Mouse (Mus musculus): ENCODE results near the gene 6030408B16Rik.
A peak's percentile ranks its signal among the peaks of the same experiment; 100 is the strongest.

DNA sequence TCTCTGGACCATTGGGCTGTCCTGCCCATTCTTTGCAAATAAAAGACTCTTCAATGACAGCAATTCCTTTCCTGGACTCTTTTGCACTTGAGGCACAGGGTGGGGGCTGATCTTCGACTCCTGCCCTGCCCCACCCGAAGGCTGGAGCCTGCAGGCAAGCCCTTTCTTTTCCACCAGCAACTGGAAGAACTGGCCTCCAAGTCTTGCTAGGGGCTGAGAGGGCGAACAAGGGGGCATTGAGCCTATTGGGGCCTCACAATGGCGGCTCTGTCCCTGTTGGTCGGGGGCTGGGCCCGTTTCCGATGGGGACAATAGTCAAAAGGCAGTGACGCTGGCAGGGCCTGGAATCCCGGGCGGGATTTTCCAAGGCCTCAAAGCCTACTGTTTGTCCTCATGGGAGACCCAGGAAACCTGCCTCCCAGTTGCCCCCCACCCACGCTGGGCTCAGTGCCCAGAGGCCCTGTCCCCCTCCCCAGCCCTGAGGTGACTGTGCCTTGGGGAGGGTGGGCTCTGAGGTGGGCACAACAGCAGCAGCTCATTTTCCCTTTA, 15.6 kb upstream of the 6030408B16Rik start:
- TF ChIP-seq CTCF (IDR thresholded peaks at IDR 0.05; ENCODE audit: low read depth, low read length) (no peak), POLR2A (IDR thresholded peaks at IDR 0.05; ENCODE audit: insufficient read depth, low read length) (no peak), EP300 (IDR thresholded peaks at IDR 0.05; ENCODE audit: insufficient read depth, low read depth, low read length) (peak; percentile 95)
